Mouse (Mus musculus) midbrain, embryonic 11.5 days (tissue): ENCODE measurements at regions not wholly inside any gene's neighbourhood (a gene's known extent, or its start where the extent isn't known, plus 50 kb on each side); places are given as distances from the start of the nearest gene placed in this dataset.
A peak's percentile ranks its signal among the peaks of the same experiment; 100 is the strongest.

Source experiments
- ATAC-seq: fragments of 200-750 bp; cut with Nextera tagmentation; 2 replicates; pipeline ENCODE4 v1.8.0; 2017; ENCODE audit warnings: moderate TSS enrichment, moderate library complexity; ENCODE audit not compliant: low FRiP score
- DNase-seq: peaks from one replicate; pipeline ENCODE4 v3.0.0; 2015; ENCODE audit warnings: low spot score; ENCODE audit errors: missing footprints
- H3K27ac ChIP-seq: fragments of 300-500 bp; sonication (generic); 2 replicates; pipeline ENCODE4 v1.5.1; 2014; ENCODE audit warnings: low read depth, low read length
- H3K27me3 ChIP-seq: fragments of 300-500 bp; sonication (generic); 2 replicates; pipeline ENCODE4 v1.6.1; 2014; ENCODE audit warnings: mild to moderate bottlenecking, low read length, moderate library complexity, mixed read lengths; ENCODE audit not compliant: control insufficient read depth, insufficient read depth
- H3K36me3 ChIP-seq: fragments of 300-500 bp; sonication (generic); 2 replicates; pipeline ENCODE4 v1.6.1; 2014; ENCODE audit warnings: mild to moderate bottlenecking, low read length, moderate library complexity, mixed read lengths; ENCODE audit not compliant: control insufficient read depth, insufficient read depth
- H3K4me1 ChIP-seq: fragments of 300-500 bp; sonication (generic); 2 replicates; pipeline ENCODE4 v1.6.1; 2014; ENCODE audit warnings: low read length; ENCODE audit not compliant: control insufficient read depth, insufficient read depth
- H3K4me2 ChIP-seq: fragments of 300-500 bp; sonication (generic); 2 replicates; pipeline ENCODE4 v1.6.1; 2014; ENCODE audit warnings: mild to moderate bottlenecking, moderate library complexity
- H3K4me3 ChIP-seq: fragments of 300-500 bp; sonication (generic); 2 replicates; pipeline ENCODE4 v1.5.1; 2014; ENCODE audit warnings: low read depth, low read length
- H3K9ac ChIP-seq: fragments of 300-500 bp; sonication (generic); 2 replicates; pipeline ENCODE4 v1.6.1; 2014; ENCODE audit warnings: low read length
- H3K9me3 ChIP-seq: fragments of 300-500 bp; sonication (generic); 2 replicates; pipeline ENCODE4 v1.6.1; 2016; ENCODE audit warnings: low read length; ENCODE audit not compliant: control insufficient read depth
- WGBS: fragments of 180-500 bp; shearing (Covaris S2); extraction: QIAGEN DNeasy Blood & Tissue Kit; methylation state at CpG from one replicate; pipeline ENCODE4 v1.1.7; 2014; 5-methylcytosine and 5-hydroxymethylcytosine counted together

GRCm38 (mm10) chr2:117693537-117693936 is 350.7 kb upstream of the Rasgrp1 start:
- 68% methylated on average over 4 of the region's 4 CpGs for WGBS

GRCm38 (mm10) chr2:117710173-117710813 is 367.5 kb upstream of the Rasgrp1 start:
- DNase-seq (peak; percentile 51), ATAC-seq (no peak)
- no peaks in the 10 kb centered on the region for H3K27me3 ChIP-seq
- no peaks in the 10 kb centered on the region for H3K9me3 ChIP-seq
- WGBS: 91% methylated on average over 7 of the region's 7 CpGs
- H3K9ac ChIP-seq: no peak overlapping the region
- no peak overlapping the region for H3K4me3 ChIP-seq
- no peak overlapping the region for H3K4me2 ChIP-seq
- no peaks in the 10 kb centered on the region for H3K4me1 ChIP-seq
- no peak overlapping the region for H3K27ac ChIP-seq
- no peaks in the 10 kb centered on the region for H3K36me3 ChIP-seq

More at GRCm38 (mm10) chr2:117693537-117693936, 350.7 kb upstream of the Rasgrp1 start:
- Histone ChIP-seq H3K27me3 (no peaks in the 10 kb centered on the region), H3K36me3 (no peaks in the 10 kb centered on the region), H3K4me1 (no peaks in the 10 kb centered on the region), H3K9ac (no peak overlapping the region), H3K4me2 (no peak overlapping the region), H3K27ac (no peak overlapping the region), H3K9me3 (no peaks in the 10 kb centered on the region), H3K4me3 (no peak overlapping the region)
- ATAC-seq: no peak
- DNase-seq: peak; percentile 4

GRCm38 (mm10) chr2:117724066-117724465 is 381.3 kb upstream of the Rasgrp1 start:
- 85% methylated on average over 4 of the region's 4 CpGs for WGBS
- Histone ChIP-seq H3K27ac (no peak overlapping the region), H3K4me3 (no peak overlapping the region), H3K36me3 (no peaks in the 10 kb centered on the region), H3K9ac (no peak overlapping the region), H3K4me2 (no peak overlapping the region), H3K4me1 (no peaks in the 10 kb centered on the region), H3K9me3 (no peaks in the 10 kb centered on the region), H3K27me3 (no peaks in the 10 kb centered on the region)
- ATAC-seq (no peak), DNase-seq (no peak)

GRCm38 (mm10) chr2:117731253-117731652 is 380.4 kb upstream of the Thbs1 start:
- no peak overlapping the region for H3K27ac ChIP-seq
- H3K9ac ChIP-seq: no peak overlapping the region
- H3K4me2 ChIP-seq: no peak overlapping the region
- DNase-seq (no peak), ATAC-seq (no peak)
- no peaks in the 10 kb centered on the region for H3K4me1 ChIP-seq
- WGBS: 78% methylated on average over 2 of the region's 2 CpGs
- H3K36me3 ChIP-seq: no peaks in the 10 kb centered on the region
- H3K27me3 ChIP-seq: no peaks in the 10 kb centered on the region
- H3K4me3 ChIP-seq: no peak overlapping the region
- H3K9me3 ChIP-seq: no peaks in the 10 kb centered on the region

- Histone ChIP-seq H3K36me3 (no peaks in the 10 kb centered on the region), H3K9ac (no peak overlapping the region), H3K27me3 (no peaks in the 10 kb centered on the region), H3K4me3 (no peak overlapping the region), H3K4me2 (no peak overlapping the region), H3K27ac (no peak overlapping the region), H3K4me1 (no peaks in the 10 kb centered on the region), H3K9me3 (no peaks in the 10 kb centered on the region)
- ATAC-seq: no peak
- DNase-seq: no peak
Observed at GRCm38 (mm10) chr2:117742413-117742812, 369.3 kb upstream of the Thbs1 start.

GRCm38 (mm10) chr2:117743901-117744300 is 367.8 kb upstream of the Thbs1 start:
- ATAC-seq (no peak), DNase-seq (no peak)
- no peaks in the 10 kb centered on the region for H3K27me3 ChIP-seq
- H3K27ac ChIP-seq: no peak overlapping the region
- H3K4me2 ChIP-seq: no peak overlapping the region
- no peaks in the 10 kb centered on the region for H3K36me3 ChIP-seq
- no peaks in the 10 kb centered on the region for H3K9me3 ChIP-seq
- H3K9ac ChIP-seq: no peak overlapping the region
- H3K4me3 ChIP-seq: no peak overlapping the region
- H3K4me1 ChIP-seq: no peaks in the 10 kb centered on the region
- 93% methylated on average over 1 of the region's 1 CpGs for WGBS

- Histone ChIP-seq H3K27ac (no peak overlapping the region), H3K4me1 (no peaks in the 10 kb centered on the region), H3K27me3 (no peaks in the 10 kb centered on the region), H3K9ac (no peak overlapping the region), H3K4me3 (no peak overlapping the region), H3K36me3 (no peaks in the 10 kb centered on the region), H3K9me3 (no peaks in the 10 kb centered on the region), H3K4me2 (no peak overlapping the region)
- no peak for DNase-seq
- ATAC-seq: no peak
- 85% methylated on average over 2 of the region's 2 CpGs for WGBS
Observed at GRCm38 (mm10) chr2:117745767-117746166, 365.9 kb upstream of the Thbs1 start.

- no peak overlapping the region for H3K27ac ChIP-seq
- H3K36me3 ChIP-seq: no peaks in the 10 kb centered on the region
- H3K4me3 ChIP-seq: no peak overlapping the region
- H3K4me1 ChIP-seq: no peaks in the 10 kb centered on the region
- H3K4me2 ChIP-seq: no peak overlapping the region
- no peaks in the 10 kb centered on the region for H3K27me3 ChIP-seq
- 88% methylated on average over 3 of the region's 3 CpGs for WGBS
- no peak overlapping the region for H3K9ac ChIP-seq
- ATAC-seq (no peak), DNase-seq (no peak)
- H3K9me3 ChIP-seq: no peaks in the 10 kb centered on the region
Observed at GRCm38 (mm10) chr2:117747136-117747535, 364.5 kb upstream of the Thbs1 start.

- no peak overlapping the region for H3K27ac ChIP-seq
- 92% methylated on average over 4 of the region's 4 CpGs for WGBS
- ATAC-seq (no peak), DNase-seq (no peak)
- no peaks in the 10 kb centered on the region for H3K27me3 ChIP-seq
- no peak overlapping the region for H3K4me2 ChIP-seq
- H3K9me3 ChIP-seq: no peaks in the 10 kb centered on the region
- H3K4me3 ChIP-seq: no peak overlapping the region
- H3K36me3 ChIP-seq: no peaks in the 10 kb centered on the region
- H3K9ac ChIP-seq: no peak overlapping the region
- H3K4me1 ChIP-seq: no peaks in the 10 kb centered on the region
Observed at GRCm38 (mm10) chr2:117748892-117749291, 362.8 kb upstream of the Thbs1 start.
